Mouse (Mus musculus) yolk sac, embryonic 10.5 days (tissue): ENCODE measurements around the gene Amer2.

Experiments used
- DNase-seq: peaks from one replicate; pipeline ENCODE4 v3.0.0-alpha.2; 2017; ENCODE audit warnings: low spot score

The Amer2 gene

DNA sequence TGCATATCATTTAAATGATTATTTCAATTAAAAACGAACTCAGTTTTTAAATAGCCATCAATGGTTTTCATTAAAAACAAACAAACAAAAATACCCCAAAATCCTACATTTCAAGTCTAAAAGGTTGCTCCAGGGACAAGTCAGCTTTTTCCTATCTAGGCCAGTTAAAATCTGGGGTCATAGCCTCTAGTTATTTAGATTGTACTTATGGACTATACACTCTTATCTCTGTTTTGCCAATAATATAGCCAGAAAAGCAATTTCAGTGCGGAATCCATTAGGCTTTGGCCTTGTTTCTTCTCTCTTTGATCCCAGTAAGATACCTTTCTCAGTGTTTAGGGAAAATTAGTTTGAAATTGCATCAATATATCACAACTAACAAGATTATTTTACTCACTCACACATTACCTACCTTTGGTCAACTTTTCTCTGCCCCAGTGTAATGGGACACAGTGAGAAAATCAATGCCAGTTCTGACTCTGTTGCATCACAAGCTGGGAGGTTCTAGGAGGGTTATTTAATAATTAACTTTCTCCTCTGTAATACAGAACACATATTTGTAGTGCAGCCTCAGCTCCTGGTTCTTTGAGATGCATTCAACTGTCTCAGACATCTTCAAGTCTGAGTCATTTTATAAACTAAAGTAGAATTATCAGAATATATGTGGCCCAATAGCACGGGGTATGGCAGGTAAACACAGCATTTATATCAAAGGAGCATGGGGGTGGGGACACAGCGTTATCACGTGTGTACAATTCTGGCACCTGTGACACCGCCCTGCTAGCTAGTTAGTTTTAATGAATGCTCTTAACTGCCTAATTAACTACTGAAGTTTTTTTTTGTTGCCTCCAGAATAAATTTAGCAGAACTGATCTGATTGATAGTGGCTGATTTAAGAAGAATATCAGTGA lies 13.8 kb downstream of the Amer2 start:
- DNase-seq: no peak

GRCm38 (mm10) chr14:60388332-60388731 lies 15.3 kb downstream of the Amer2 start:
- DNase-seq: no peak

DNA sequence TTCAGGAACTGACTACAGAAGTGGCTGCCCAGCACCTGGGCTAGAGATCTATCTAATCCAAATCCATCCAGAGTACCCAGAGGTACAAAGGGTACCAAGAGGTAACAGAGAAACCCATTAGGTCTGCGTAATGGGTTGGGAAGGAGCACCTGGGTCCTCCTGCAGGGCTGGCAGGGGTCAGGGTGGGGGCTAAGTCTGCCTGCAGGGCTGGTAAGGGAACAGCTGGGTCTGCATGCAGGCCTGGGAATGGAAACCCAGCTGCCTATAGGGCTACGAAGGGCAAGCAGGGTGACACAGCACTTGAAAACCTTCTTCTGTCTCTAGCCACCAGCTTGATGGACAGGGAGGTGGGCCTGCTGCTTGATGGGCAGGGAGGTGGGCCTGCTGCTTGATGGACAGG lies 19.1 kb downstream of the Amer2 start:
- DNase-seq: no peak

GRCm38 (mm10) chr14:60397321-60397720 lies 24.3 kb downstream of the Amer2 start:
- DNase-seq: no peak

- no peak for DNase-seq
Observed at GRCm38 (mm10) chr14:60398861-60399260, 25.8 kb downstream of the Amer2 start.

GRCm38 (mm10) chr14:60403228-60403627 lies 30.2 kb downstream of the Amer2 start:
- DNase-seq: no peak

DNA sequence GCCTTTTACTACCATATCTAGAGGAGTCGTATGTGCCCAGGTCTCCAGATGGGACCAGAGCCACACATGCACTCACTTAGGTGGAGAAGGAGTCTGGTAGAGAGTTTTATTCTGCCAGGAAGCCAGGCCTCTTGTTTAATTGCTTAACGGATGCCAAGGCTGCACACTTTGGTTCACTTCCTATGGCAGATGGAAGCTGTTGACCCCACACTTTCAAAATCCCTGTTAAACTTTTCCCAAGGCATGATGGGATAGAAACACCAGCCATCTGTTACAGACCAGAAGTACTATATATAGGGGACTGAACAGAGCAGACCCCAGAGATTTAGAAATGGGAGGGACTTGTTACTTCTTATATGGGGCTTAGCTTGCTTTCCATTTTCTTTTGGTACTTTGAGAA lies 32.8 kb downstream of the Amer2 start:
- no peak for DNase-seq

DNA sequence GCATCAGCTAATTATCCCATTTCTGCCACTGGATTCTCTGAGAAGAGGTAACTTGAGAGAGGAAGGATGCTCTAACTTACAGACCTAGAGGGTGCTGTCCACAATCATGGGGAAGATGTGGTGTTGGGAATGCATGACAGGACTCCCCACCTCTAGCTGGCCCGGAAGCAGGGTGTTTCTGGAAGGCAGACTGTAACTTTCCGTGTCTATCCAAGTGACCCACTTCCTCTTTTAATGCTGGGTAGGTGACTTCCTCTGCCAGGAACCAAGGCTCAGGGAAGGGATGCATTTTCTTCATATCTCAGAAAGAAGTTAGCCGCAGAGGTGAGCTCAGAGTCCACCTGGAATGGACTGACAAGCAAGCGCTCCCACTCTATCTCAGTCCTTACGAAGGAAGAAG lies 33.5 kb downstream of the Amer2 start:
- no peak for DNase-seq

GRCm38 (mm10) chr14:60407319-60407718 lies 34.3 kb downstream of the Amer2 start:
- no peak for DNase-seq

DNA sequence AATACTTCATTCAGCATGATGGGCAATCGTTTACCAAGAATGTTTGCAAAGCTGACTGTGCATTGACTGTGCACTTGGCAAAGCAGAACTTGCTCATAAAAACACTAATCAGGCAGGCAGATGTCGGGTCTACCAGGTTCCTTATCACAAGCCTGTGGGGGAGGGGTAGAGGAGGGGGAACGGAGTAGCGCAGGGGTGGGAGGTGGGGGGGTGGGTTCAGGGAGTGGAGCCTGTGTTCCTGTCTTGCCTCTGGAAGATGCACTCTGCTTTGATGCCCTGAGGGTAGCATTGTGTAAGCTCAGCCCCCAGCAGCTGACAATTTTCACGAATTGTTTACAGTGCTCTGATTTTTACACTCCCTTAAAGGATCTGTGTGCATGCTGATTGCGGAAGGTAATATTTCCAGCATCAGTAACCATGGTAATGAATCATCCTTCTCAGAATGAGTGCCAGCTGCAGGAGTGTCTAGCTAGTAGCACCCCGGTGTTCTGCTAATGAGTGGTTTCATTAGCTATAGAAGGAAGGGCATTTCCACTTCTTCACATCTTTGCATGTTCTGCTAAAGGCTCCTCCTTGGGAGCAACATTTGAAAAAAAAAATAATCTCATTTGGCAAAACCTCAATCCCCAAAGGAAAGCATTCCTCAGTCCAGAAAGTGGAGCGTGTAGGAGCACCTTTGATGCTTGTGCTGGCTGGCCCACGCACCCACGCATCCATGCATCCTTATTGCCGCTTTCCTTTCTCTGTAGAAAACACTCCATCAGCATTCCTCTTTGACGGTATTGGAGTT lies 36.8 kb downstream of the Amer2 start:
- DNase-seq: no peak

GRCm38 (mm10) chr14:60411229-60411628 lies 38.2 kb downstream of the Amer2 start:
- DNase-seq: no peak

GRCm38 (mm10) chr14:60414691-60415090 lies 41.6 kb downstream of the Amer2 start:
- DNase-seq: no peak

DNA sequence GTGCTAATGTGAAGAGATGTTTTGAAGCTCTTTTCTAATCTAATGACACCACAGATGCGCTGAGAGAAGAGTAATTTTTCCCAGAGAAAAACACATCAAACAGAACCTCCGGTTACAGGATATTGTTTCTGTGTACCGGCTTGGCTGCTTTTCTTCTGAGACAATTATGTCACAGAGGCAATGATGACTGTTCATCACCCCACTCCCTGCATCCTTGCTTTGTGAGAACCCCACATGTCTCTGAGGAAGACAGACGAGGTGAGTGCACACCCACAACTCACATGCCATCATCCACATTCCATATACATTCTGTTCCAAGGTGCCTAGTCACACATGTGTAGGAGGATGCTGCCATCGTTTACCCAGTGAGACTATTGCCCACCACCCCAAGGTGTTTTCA lies 44.9 kb downstream of the Amer2 start:
- DNase-seq: no peak

- no peak for DNase-seq
Observed at GRCm38 (mm10) chr14:60422920-60423319, 49.9 kb downstream of the Amer2 start.

DNA sequence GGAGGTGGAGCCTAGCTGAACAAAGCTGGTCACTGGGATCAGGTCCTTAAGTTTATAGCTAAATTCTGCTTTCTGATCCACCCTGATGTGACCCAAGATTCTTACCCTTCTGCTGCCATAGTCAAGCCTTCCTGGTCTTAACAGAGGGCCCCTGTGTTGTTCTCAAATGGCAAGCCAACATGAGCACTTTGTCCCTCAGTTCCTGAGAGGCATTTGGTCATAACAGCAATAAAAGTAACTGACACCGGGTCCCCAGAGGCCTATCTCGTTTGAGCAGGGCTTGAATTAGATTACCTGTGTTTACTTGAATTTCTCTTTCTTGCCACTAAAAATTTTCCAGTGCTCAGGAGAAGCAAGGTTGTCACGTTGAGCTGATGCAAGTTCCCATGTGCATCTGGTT lies 51.1 kb downstream of the Amer2 start:
- no peak for DNase-seq

GRCm38 (mm10) chr14:60425553-60425952 lies 52.5 kb downstream of the Amer2 start:
- DNase-seq: no peak

DNA sequence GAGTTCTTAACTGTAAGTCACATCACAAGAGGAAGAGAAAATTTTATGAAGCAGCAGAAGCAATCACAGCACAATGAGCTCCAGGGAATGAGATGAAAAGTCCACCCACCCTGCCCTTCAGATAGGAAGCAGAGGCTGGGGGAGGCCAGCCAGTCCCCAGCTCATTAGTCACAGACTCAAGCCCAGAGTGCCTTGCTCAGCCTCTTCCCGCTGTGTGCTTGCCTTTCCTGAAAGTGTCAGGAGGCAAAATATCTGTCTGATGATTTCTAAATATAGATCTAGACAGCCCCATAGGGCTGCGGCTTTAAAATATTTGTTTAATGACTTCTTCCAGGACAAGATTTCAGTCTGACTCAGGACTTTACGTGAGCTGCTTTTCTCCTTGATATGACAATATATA lies 54.8 kb downstream of the Amer2 start:
- DNase-seq: no peak

GRCm38 (mm10) chr14:60429513-60429912 lies 56.5 kb downstream of the Amer2 start:
- DNase-seq: no peak

DNA sequence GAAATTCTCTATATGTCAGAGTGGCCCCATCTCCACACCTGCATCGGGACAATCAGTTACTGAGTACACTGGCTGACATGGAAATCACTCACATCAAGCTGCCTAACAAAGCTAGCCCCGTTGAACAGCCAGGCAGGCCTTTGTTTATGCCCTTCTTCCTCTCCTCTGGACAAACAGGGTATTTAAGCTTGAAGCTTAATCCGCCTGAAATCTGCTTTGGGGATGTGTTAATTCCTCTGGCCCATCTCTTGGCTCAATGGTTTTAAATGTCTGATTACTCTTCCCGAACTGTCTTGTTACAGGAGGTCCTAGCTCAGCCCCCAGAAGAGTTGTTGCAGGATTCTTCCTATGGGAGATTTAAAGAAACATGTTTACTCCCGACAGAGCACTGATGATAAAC lies 58.5 kb downstream of the Amer2 start:
- no peak for DNase-seq

GRCm38 (mm10) chr14:60432136-60432535 lies 59.1 kb downstream of the Amer2 start:
- no peak for DNase-seq

GRCm38 (mm10) chr14:60435515-60435914 lies 62.5 kb downstream of the Amer2 start:
- DNase-seq: no peak

GRCm38 (mm10) chr14:60436364-60436763 lies 63.3 kb downstream of the Amer2 start:
- no peak for DNase-seq
